Mouse (Mus musculus): ENCODE measurements at regions not wholly inside any gene's neighbourhood (a gene's known extent, or its start where the extent isn't known, plus 50 kb on each side); places are given as distances from the start of the nearest gene placed in this dataset.
"Not testable (repeated sequence)": the region's sequence is repeated elsewhere in the genome, so short reads cannot be mapped to it uniquely, and the experiment has no call there.

GRCm38 (mm10) chr6:70315318-70315717 lies 476.7 kb downstream of the Rpia start:
- TF ChIP-seq MAFK (IDR thresholded peaks at IDR 0.05; ENCODE audit: insufficient read depth, low read depth, low read length) (no peak), CHD2 (IDR thresholded peaks at IDR 0.05; ENCODE audit: low read depth, low read length) (no peak), ZC3H11A (IDR thresholded peaks at IDR 0.05; ENCODE audit: borderline replicate concordance, low read depth, low read length) (no peak), HCFC1 (IDR thresholded peaks at IDR 0.05; ENCODE audit: borderline replicate concordance, insufficient read depth, low read length) (no peak), ZNF384 (IDR thresholded peaks at IDR 0.05; ENCODE audit: low read depth, low read length) (no peak)
- Histone ChIP-seq H3K4me1 (ENCODE audit: control insufficient read depth in 2 of 2, insufficient read depth in 2 of 2, low read length in 2 of 2, poor library complexity in 1 of 2) (no peaks in the 10 kb centered on the region), H3K9ac (ENCODE audit: insufficient read depth, low read depth, low read length, poor library complexity, severe bottlenecking) (no peak overlapping the region), H3K36me3 (ENCODE audit: control insufficient read depth, insufficient read depth, low read length, poor library complexity, severe bottlenecking) (no peaks in the 10 kb centered on the region), H3K9me3 (ENCODE audit: control insufficient read depth, insufficient read depth, low read depth, low read length) (no peaks in the 10 kb centered on the region), H3K27ac (ENCODE audit: insufficient read depth, low read depth, low read length, poor library complexity, severe bottlenecking) (no peak overlapping the region), H3K4me3 (ENCODE audit: insufficient read depth in 1 of 2, low read depth in 1 of 2, low read length in 2 of 2, poor library complexity in 1 of 2, severe bottlenecking in 1 of 2) (no peak overlapping the region)
- in situ Hi-C loops (cut with MboI; ENCODE audit: low sequenced_read_pairs in 2 of 2, unreplicated experiment in 2 of 2): no loop called here
- no peak for DNase-seq (ENCODE audit: low read depth, low spot score)

GRCm38 (mm10) chr6:70314667-70315066 lies 477.4 kb downstream of the Rpia start:
- in situ Hi-C loops (cut with MboI; ENCODE audit: low sequenced_read_pairs in 2 of 2, unreplicated experiment in 2 of 2); DNase-seq (ENCODE audit: low read depth, low spot score); H3K4me1 ChIP-seq (ENCODE audit: control insufficient read depth in 2 of 2, insufficient read depth in 2 of 2, low read length in 2 of 2, poor library complexity in 1 of 2); H3K9me3 ChIP-seq (ENCODE audit: control insufficient read depth, insufficient read depth, low read depth, low read length); H3K36me3 ChIP-seq (ENCODE audit: control insufficient read depth, insufficient read depth, low read length, poor library complexity, severe bottlenecking); H3K9ac ChIP-seq (ENCODE audit: insufficient read depth, low read depth, low read length, poor library complexity, severe bottlenecking); H3K4me3 ChIP-seq (ENCODE audit: insufficient read depth in 1 of 2, low read depth in 1 of 2, low read length in 2 of 2, poor library complexity in 1 of 2, severe bottlenecking in 1 of 2); H3K27ac ChIP-seq (ENCODE audit: insufficient read depth, low read depth, low read length, poor library complexity, severe bottlenecking): not testable (repeated sequence)

GRCm38 (mm10) chr6:70301100-70301499 lies 490.9 kb downstream of the Rpia start:
- H3K4me1 ChIP-seq (ENCODE audit: control insufficient read depth in 2 of 2, insufficient read depth in 2 of 2, low read length in 2 of 2, poor library complexity in 1 of 2); H3K27ac ChIP-seq (ENCODE audit: insufficient read depth, low read depth, low read length, poor library complexity, severe bottlenecking); H3K4me3 ChIP-seq (ENCODE audit: insufficient read depth in 1 of 2, low read depth in 1 of 2, low read length in 2 of 2, poor library complexity in 1 of 2, severe bottlenecking in 1 of 2); H3K9me3 ChIP-seq (ENCODE audit: control insufficient read depth, insufficient read depth, low read depth, low read length); H3K9ac ChIP-seq (ENCODE audit: insufficient read depth, low read depth, low read length, poor library complexity, severe bottlenecking); in situ Hi-C loops (cut with MboI; ENCODE audit: low sequenced_read_pairs in 2 of 2, unreplicated experiment in 2 of 2); H3K36me3 ChIP-seq (ENCODE audit: control insufficient read depth, insufficient read depth, low read length, poor library complexity, severe bottlenecking); DNase-seq (ENCODE audit: low read depth, low spot score): not testable (repeated sequence)

GRCm38 (mm10) chr6:70260227-70260626 lies 531.8 kb downstream of the Rpia start:
- H3K4me1 ChIP-seq (ENCODE audit: control insufficient read depth in 2 of 2, insufficient read depth in 2 of 2, low read length in 2 of 2, poor library complexity in 1 of 2); H3K9ac ChIP-seq (ENCODE audit: insufficient read depth, low read depth, low read length, poor library complexity, severe bottlenecking); in situ Hi-C loops (cut with MboI; ENCODE audit: low sequenced_read_pairs in 2 of 2, unreplicated experiment in 2 of 2); H3K27ac ChIP-seq (ENCODE audit: insufficient read depth, low read depth, low read length, poor library complexity, severe bottlenecking); H3K36me3 ChIP-seq (ENCODE audit: control insufficient read depth, insufficient read depth, low read length, poor library complexity, severe bottlenecking); DNase-seq (ENCODE audit: low read depth, low spot score); H3K9me3 ChIP-seq (ENCODE audit: control insufficient read depth, insufficient read depth, low read depth, low read length); H3K4me3 ChIP-seq (ENCODE audit: insufficient read depth in 1 of 2, low read depth in 1 of 2, low read length in 2 of 2, poor library complexity in 1 of 2, severe bottlenecking in 1 of 2): not testable (repeated sequence)

- DNase-seq (ENCODE audit: low read depth, low spot score); H3K4me3 ChIP-seq (ENCODE audit: insufficient read depth in 1 of 2, low read depth in 1 of 2, low read length in 2 of 2, poor library complexity in 1 of 2, severe bottlenecking in 1 of 2); H3K36me3 ChIP-seq (ENCODE audit: control insufficient read depth, insufficient read depth, low read length, poor library complexity, severe bottlenecking); H3K9ac ChIP-seq (ENCODE audit: insufficient read depth, low read depth, low read length, poor library complexity, severe bottlenecking); H3K27ac ChIP-seq (ENCODE audit: insufficient read depth, low read depth, low read length, poor library complexity, severe bottlenecking); H3K9me3 ChIP-seq (ENCODE audit: control insufficient read depth, insufficient read depth, low read depth, low read length); H3K4me1 ChIP-seq (ENCODE audit: control insufficient read depth in 2 of 2, insufficient read depth in 2 of 2, low read length in 2 of 2, poor library complexity in 1 of 2); in situ Hi-C loops (cut with MboI; ENCODE audit: low sequenced_read_pairs in 2 of 2, unreplicated experiment in 2 of 2): not testable (repeated sequence)
Observed at GRCm38 (mm10) chr6:70240167-70240566, 551.9 kb downstream of the Rpia start.

GRCm38 (mm10) chr6:70227166-70227565 lies 564.9 kb downstream of the Rpia start:
- H3K36me3 ChIP-seq (ENCODE audit: control insufficient read depth, insufficient read depth, low read length, poor library complexity, severe bottlenecking): no peaks in the 10 kb centered on the region
- no peaks in the 10 kb centered on the region for H3K4me1 ChIP-seq (ENCODE audit: control insufficient read depth in 2 of 2, insufficient read depth in 2 of 2, low read length in 2 of 2, poor library complexity in 1 of 2)
- TF ChIP-seq ZC3H11A (IDR thresholded peaks at IDR 0.05; ENCODE audit: borderline replicate concordance, low read depth, low read length): no peak
- no peak for TF ChIP-seq CHD2 (IDR thresholded peaks at IDR 0.05; ENCODE audit: low read depth, low read length)
- no peak for TF ChIP-seq ZNF384 (IDR thresholded peaks at IDR 0.05; ENCODE audit: low read depth, low read length)
- TF ChIP-seq MAFK (IDR thresholded peaks at IDR 0.05; ENCODE audit: insufficient read depth, low read depth, low read length): no peak
- no peak for TF ChIP-seq HCFC1 (IDR thresholded peaks at IDR 0.05; ENCODE audit: borderline replicate concordance, insufficient read depth, low read length)
- in situ Hi-C loops (cut with MboI; ENCODE audit: low sequenced_read_pairs in 2 of 2, unreplicated experiment in 2 of 2): no loop called here
- no peaks in the 10 kb centered on the region for H3K9me3 ChIP-seq (ENCODE audit: control insufficient read depth, insufficient read depth, low read depth, low read length)
- no peak overlapping the region for H3K9ac ChIP-seq (ENCODE audit: insufficient read depth, low read depth, low read length, poor library complexity, severe bottlenecking)
- H3K4me3 ChIP-seq (ENCODE audit: insufficient read depth in 1 of 2, low read depth in 1 of 2, low read length in 2 of 2, poor library complexity in 1 of 2, severe bottlenecking in 1 of 2): no peak overlapping the region
- DNase-seq (ENCODE audit: low read depth, low spot score): no peak
- no peak overlapping the region for H3K27ac ChIP-seq (ENCODE audit: insufficient read depth, low read depth, low read length, poor library complexity, severe bottlenecking)

GRCm38 (mm10) chr6:70216632-70217031 lies 575.4 kb downstream of the Rpia start:
- H3K4me1 ChIP-seq (ENCODE audit: control insufficient read depth in 2 of 2, insufficient read depth in 2 of 2, low read length in 2 of 2, poor library complexity in 1 of 2); H3K27ac ChIP-seq (ENCODE audit: insufficient read depth, low read depth, low read length, poor library complexity, severe bottlenecking); H3K36me3 ChIP-seq (ENCODE audit: control insufficient read depth, insufficient read depth, low read length, poor library complexity, severe bottlenecking); H3K4me3 ChIP-seq (ENCODE audit: insufficient read depth in 1 of 2, low read depth in 1 of 2, low read length in 2 of 2, poor library complexity in 1 of 2, severe bottlenecking in 1 of 2); DNase-seq (ENCODE audit: low read depth, low spot score); H3K9me3 ChIP-seq (ENCODE audit: control insufficient read depth, insufficient read depth, low read depth, low read length); H3K9ac ChIP-seq (ENCODE audit: insufficient read depth, low read depth, low read length, poor library complexity, severe bottlenecking); in situ Hi-C loops (cut with MboI; ENCODE audit: low sequenced_read_pairs in 2 of 2, unreplicated experiment in 2 of 2): not testable (repeated sequence)

GRCm38 (mm10) chr6:70215781-70216180 lies 576.3 kb downstream of the Rpia start:
- H3K4me3 ChIP-seq (ENCODE audit: insufficient read depth in 1 of 2, low read depth in 1 of 2, low read length in 2 of 2, poor library complexity in 1 of 2, severe bottlenecking in 1 of 2); H3K9me3 ChIP-seq (ENCODE audit: control insufficient read depth, insufficient read depth, low read depth, low read length); H3K27ac ChIP-seq (ENCODE audit: insufficient read depth, low read depth, low read length, poor library complexity, severe bottlenecking); H3K4me1 ChIP-seq (ENCODE audit: control insufficient read depth in 2 of 2, insufficient read depth in 2 of 2, low read length in 2 of 2, poor library complexity in 1 of 2); H3K9ac ChIP-seq (ENCODE audit: insufficient read depth, low read depth, low read length, poor library complexity, severe bottlenecking); H3K36me3 ChIP-seq (ENCODE audit: control insufficient read depth, insufficient read depth, low read length, poor library complexity, severe bottlenecking); in situ Hi-C loops (cut with MboI; ENCODE audit: low sequenced_read_pairs in 2 of 2, unreplicated experiment in 2 of 2); DNase-seq (ENCODE audit: low read depth, low spot score): not testable (repeated sequence)
